Mouse (Mus musculus) liver, adult 2 months (tissue): ENCODE results near the gene Sept9. TPM values are rescaled to one million over a fixed set of nuclear protein-coding genes. Genes with fewer than 3 reads are reported as not detected.
A peak's percentile ranks its signal among the peaks of the same experiment; 100 is the strongest.

Experiments
- DNase-seq: peaks from one replicate; pipeline ENCODE4 v3.0.0-alpha.2; 2011; ENCODE audit warnings: low read depth, low spot score; ENCODE audit errors: extremely low read depth
- H3K27ac ChIP-seq: fragments of 200-500 bp; replicated peaks from 2 replicates; pipeline ENCODE4 v1.5.1; 2012; ENCODE audit warnings: low read depth, mild to moderate bottlenecking, control low read depth, inconsistent platforms, low read length; ENCODE audit not compliant: insufficient read depth
- H3K27me3 ChIP-seq: fragments of 200-500 bp; 2 replicates; pipeline ENCODE4 v1.6.1; 2012; ENCODE audit warnings: mild to moderate bottlenecking, moderate library complexity, low read length, inconsistent platforms; ENCODE audit not compliant: control insufficient read depth, insufficient read depth
- H3K36me3 ChIP-seq: fragments of 200-500 bp; 2 replicates; pipeline ENCODE4 v1.6.1; 2012; ENCODE audit warnings: low read length, inconsistent platforms; ENCODE audit not compliant: control insufficient read depth, insufficient read depth
- H3K4me1 ChIP-seq: fragments of 200-500 bp; 2 replicates; pipeline ENCODE4 v1.6.1; 2011; ENCODE audit warnings: low read length; ENCODE audit not compliant: control insufficient read depth, insufficient read depth
- H3K4me3 ChIP-seq: fragments of 200-500 bp; 2 replicates; pipeline ENCODE4 v1.5.1; 2011; ENCODE audit warnings: low read depth, mild to moderate bottlenecking, control low read depth, low read length, moderate library complexity; ENCODE audit not compliant: insufficient read depth
- H3K79me2 ChIP-seq: fragments of 200-500 bp; 2 replicates; pipeline ENCODE4 v1.6.1; 2012; ENCODE audit warnings: inconsistent platforms, mild to moderate bottlenecking, low read length, moderate library complexity; ENCODE audit not compliant: control insufficient read depth, insufficient read depth
- H3K9ac ChIP-seq: fragments of 200-500 bp; 2 replicates; pipeline ENCODE4 v1.6.1; 2012; ENCODE audit warnings: low read depth, mild to moderate bottlenecking, control low read depth, inconsistent platforms, low read length
- CTCF ChIP-seq: fragments of 200-500 bp; IDR thresholded peaks from 2 replicates; pipeline ENCODE4 v1.5.1; 2011; ENCODE audit warnings: low read depth, low read length, control low read depth
- POLR2A ChIP-seq: fragments of 200-500 bp; IDR thresholded peaks from 2 replicates; pipeline ENCODE4 v1.6.1; 2011; ENCODE audit warnings: low read length, control low read depth; ENCODE audit not compliant: insufficient read depth; ENCODE audit errors: extremely low read depth
- WGBS: fragments of 180-500 bp; shearing (Covaris S2); methylation state at CpG from one replicate; pipeline ENCODE4 v1.1.7; 2018; 5-methylcytosine and 5-hydroxymethylcytosine counted together
- polyA plus RNA-seq: library from polyadenylated mRNA; depleted of rRNA; stranded (reverse); fragments of >200 nt; gene quantifications from 2 replicates; pipeline ENCODE4 v1.2.3, GENCODE M21; 2012
- total RNA-seq: library from RNA; depleted of rRNA; stranded (reverse); fragments of >200 nt; gene quantifications from 2 replicates; pipeline ENCODE4 v1.2.3, GENCODE M21; 2014

Sept9 gene
- total and polyA plus RNA-seq, 2 experiments = 18.8 to 21.2 TPM

DNA sequence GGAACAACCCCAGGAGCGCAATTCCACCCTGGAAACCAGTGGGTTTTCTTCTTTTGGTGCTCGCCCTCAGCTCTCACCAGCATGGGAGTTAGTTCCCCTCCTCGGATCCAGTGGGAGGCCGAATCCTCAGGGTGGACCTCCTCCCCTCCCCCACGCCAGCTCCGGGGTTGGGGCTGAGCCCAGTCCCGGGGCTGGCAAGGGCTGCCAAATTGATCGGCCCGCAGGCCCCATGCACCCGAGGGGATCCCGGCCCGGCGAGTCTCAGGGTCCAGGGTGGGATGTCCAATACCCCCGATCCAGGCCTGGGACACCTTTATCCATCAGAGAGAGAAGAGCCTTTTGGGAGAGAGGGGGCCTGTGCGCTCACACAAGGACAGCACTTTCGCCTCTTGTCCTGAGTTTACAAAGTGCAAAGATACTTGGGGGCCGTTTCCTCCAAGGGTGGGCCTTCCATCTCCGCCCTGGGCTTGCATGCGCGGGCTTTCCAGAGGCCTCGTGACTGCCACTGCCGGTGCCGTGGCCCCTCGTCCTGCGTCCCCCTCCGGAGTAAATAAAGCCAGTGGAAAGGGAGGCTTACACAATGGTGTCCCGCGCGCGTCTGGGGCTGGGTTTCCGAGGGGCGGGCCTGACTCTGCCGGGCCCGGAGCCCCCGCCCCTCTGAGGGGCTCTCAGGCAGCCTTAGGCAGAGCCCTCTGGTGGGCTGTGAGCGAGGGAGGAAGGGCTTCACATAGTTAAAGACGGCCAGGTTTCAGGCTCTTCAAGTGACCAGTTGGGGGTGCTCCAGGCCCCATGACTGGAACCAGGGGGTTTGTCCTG lies 67.7 kb downstream of the Sept9 start:
- Histone ChIP-seq H3K4me1 (peaks cover 18% of the 10 kb centered on the region), H3K27me3 (no peaks in the 10 kb centered on the region), H3K27ac (peak overlapping the region; percentile 76), H3K9ac (peak overlapping the region; percentile 86), H3K4me3 (peak overlapping the region; percentile 72), H3K79me2 (peaks cover 54% of the 10 kb centered on the region), H3K36me3 (no peaks in the 10 kb centered on the region)
- no peak for DNase-seq
- TF ChIP-seq CTCF (peak; percentile 34; the same call in 1 of the 2 replicates), POLR2A (no peak)
- WGBS = 4% methylated on average over 37 of the region's 37 CpGs

DNA sequence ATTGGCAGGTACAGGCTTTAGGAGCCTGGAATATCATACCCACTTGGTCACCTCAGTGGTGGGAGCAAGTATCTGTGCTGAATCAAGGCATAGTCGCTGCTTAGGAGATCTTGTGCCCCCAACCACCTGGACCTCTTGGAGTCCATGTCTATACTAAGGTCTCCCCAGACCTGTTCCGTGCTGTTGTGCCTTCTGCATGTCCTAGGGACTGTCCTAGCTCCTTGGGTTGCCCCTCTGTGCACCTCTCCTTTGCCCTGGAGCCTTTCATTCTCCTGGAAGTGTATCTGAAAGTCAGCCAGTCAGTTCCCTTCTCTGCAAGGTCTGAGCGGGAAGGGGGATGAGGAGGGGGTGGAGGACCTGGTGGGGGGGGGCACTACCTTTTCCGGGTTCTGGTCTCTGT lies 68.4 kb downstream of the Sept9 start:
- Histone ChIP-seq H3K79me2 (peaks cover 57% of the 10 kb centered on the region), H3K36me3 (no peaks in the 10 kb centered on the region), H3K4me1 (peaks cover 18% of the 10 kb centered on the region), H3K9ac (no peak overlapping the region; the same call in 1 of the 2 replicates), H3K4me3 (no peak overlapping the region), H3K27me3 (no peaks in the 10 kb centered on the region), H3K27ac (no peak overlapping the region)
- WGBS = 49% methylated on average over 4 of the region's 4 CpGs
- no peak for DNase-seq
- TF ChIP-seq POLR2A = no peak
- no peak for TF ChIP-seq CTCF

DNA sequence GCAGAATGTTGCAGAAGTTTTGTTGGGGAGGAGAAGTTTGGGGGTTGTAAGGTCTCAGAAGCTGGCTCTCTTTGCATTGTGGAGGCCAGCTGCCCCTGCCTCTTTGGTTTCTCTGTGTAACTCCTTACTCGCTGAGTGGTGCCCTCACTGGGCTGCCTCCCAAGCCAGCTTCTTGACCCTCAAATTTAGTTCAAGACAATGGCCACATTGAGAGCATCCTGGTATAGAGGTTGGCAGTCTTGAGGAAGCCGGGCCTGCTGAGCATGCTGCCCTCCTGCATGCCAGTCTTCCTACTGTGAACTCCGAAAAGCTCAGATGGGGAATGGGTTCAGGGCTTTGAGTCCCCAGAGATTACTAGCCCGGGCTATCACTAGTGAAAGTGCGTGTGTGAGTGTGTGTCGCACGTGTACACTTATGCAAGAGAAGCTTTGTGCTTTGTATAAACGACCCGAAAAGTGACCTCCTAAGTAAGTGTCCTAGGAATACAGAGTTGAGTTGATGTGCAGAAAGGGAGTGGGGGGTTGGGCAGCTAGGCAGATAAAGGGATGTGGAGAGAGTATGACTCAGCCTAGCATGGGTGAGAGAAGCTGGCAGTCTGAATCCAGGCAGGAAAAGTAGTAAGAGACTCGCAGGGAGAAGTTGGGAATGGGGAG lies 69.0 kb downstream of the Sept9 start:
- Histone ChIP-seq H3K9ac (no peak overlapping the region), H3K4me1 (peaks cover 19% of the 10 kb centered on the region), H3K79me2 (peaks cover 57% of the 10 kb centered on the region), H3K4me3 (no peak overlapping the region), H3K27ac (peak overlapping the region; percentile 10; the same call in 1 of the 2 replicates), H3K27me3 (no peaks in the 10 kb centered on the region), H3K36me3 (no peaks in the 10 kb centered on the region)
- no peak for TF ChIP-seq POLR2A
- TF ChIP-seq CTCF = no peak
- WGBS = 54% methylated on average over 10 of the region's 10 CpGs
- no peak for DNase-seq

GRCm38 (mm10) chr11:117269053-117269702 lies 69.7 kb downstream of the Sept9 start:
- Histone ChIP-seq H3K27me3 (no peaks in the 10 kb centered on the region), H3K79me2 (peaks cover 60% of the 10 kb centered on the region), H3K36me3 (no peaks in the 10 kb centered on the region), H3K4me3 (no peak overlapping the region), H3K4me1 (peaks cover 23% of the 10 kb centered on the region), H3K27ac (peak overlapping the region; percentile 10; the same call in 1 of the 2 replicates), H3K9ac (no peak overlapping the region)
- no peak for TF ChIP-seq CTCF
- no peak for TF ChIP-seq POLR2A
- DNase-seq = no peak
- WGBS = 71% methylated on average over 8 of the region's 8 CpGs

DNA sequence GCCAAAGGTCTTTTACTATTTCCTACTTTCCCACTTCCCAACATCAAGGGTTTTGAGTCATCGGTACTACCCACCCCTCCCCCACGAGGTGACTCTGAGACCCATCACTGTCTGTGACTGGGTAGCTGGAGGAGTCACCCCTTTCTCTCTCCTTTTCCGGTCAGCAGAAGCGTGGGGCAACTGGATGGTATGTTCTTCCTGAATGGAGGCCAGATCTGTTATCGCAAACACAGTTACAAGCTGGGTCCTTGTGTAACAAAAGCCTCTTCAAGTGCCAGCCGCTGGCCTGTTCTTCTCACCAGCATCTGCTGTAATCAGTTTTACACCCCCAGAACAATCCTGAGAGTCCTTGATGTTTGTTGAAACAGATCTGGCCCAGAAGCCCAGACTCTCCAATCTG lies 70.5 kb downstream of the Sept9 start:
- no peak for DNase-seq
- Histone ChIP-seq H3K4me3 (no peak overlapping the region), H3K79me2 (peaks cover 59% of the 10 kb centered on the region), H3K9ac (no peak overlapping the region), H3K36me3 (no peaks in the 10 kb centered on the region), H3K4me1 (peaks cover 25% of the 10 kb centered on the region), H3K27me3 (no peaks in the 10 kb centered on the region), H3K27ac (no peak overlapping the region)
- TF ChIP-seq CTCF (no peak), POLR2A (no peak)
- WGBS = 48% methylated on average over 6 of the region's 6 CpGs
